Mouse (Mus musculus): ENCODE data around the gene Mrps9.

- TF ChIP-seq CTCF (IDR thresholded peaks at IDR 0.05; ENCODE audit: borderline replicate concordance, insufficient read depth, low read depth, low read length), result no peak
- no peak for TF ChIP-seq POLR2A (IDR thresholded peaks at IDR 0.05; ENCODE audit: borderline replicate concordance, insufficient read depth, low read length)
Observed at GRCm38 (mm10) chr1:42851398-42851767, 350 bp downstream of the Mrps9 start.

Measured in cerebellum, adult 2 months (tissue).